Mouse (Mus musculus): Measurements from ENCODE around the gene Unc13b.

- no peak for TF ChIP-seq CTCF (IDR thresholded peaks at IDR 0.05; ENCODE audit: control insufficient read depth, insufficient read depth, insufficient replicate concordance, low read depth, low read length)
- TF ChIP-seq POLR2A (IDR thresholded peaks at IDR 0.05; ENCODE audit: control insufficient read depth, low read depth, low read length): no peak
These were observed 200.7 kb downstream of the Unc13b start for GRCm38 (mm10) chr4:43259435-43259834.

Measured in testis, adult 2 months (tissue).